Mouse (Mus musculus) midbrain, embryonic 12.5 days (tissue): Measurements from ENCODE around the gene Fam170b. TPM values are rescaled to one million over a fixed set of nuclear protein-coding genes. Genes with fewer than 3 reads are reported as not detected.

Experiments used
- ATAC-seq: fragments of 200-750 bp; cut with Nextera tagmentation; 2 replicates; pipeline ENCODE4 v1.8.0; 2017; ENCODE audit warnings: low read depth, moderate TSS enrichment, moderate library complexity; ENCODE audit not compliant: low FRiP score
- H3K27ac ChIP-seq: fragments of 300-500 bp; sonication (generic); replicated peaks from 2 replicates; pipeline ENCODE4 v1.5.1; 2016; ENCODE audit warnings: mild to moderate bottlenecking
- H3K27me3 ChIP-seq: fragments of 300-500 bp; sonication (generic); 2 replicates; pipeline ENCODE4 v1.6.1; 2016; ENCODE audit warnings: mild to moderate bottlenecking
- H3K36me3 ChIP-seq: fragments of 300-500 bp; sonication (generic); 2 replicates; pipeline ENCODE4 v1.6.1; 2016
- H3K4me1 ChIP-seq: fragments of 300-500 bp; sonication (generic); 2 replicates; pipeline ENCODE4 v1.6.1; 2016
- H3K4me2 ChIP-seq: fragments of 300-500 bp; sonication (generic); replicated peaks from 2 replicates; pipeline ENCODE4 v1.6.1; 2016; ENCODE audit warnings: mild to moderate bottlenecking, moderate library complexity
- H3K4me3 ChIP-seq: fragments of 300-500 bp; sonication (generic); 2 replicates; pipeline ENCODE4 v1.5.1; 2016; ENCODE audit warnings: mild to moderate bottlenecking
- H3K9ac ChIP-seq: fragments of 300-500 bp; sonication (generic); replicated peaks from 2 replicates; pipeline ENCODE4 v1.6.1; 2016; ENCODE audit warnings: mild to moderate bottlenecking, moderate library complexity
- H3K9me3 ChIP-seq: fragments of 300-500 bp; sonication (generic); 2 replicates; pipeline ENCODE4 v1.6.1; 2016; ENCODE audit warnings: mild to moderate bottlenecking
- WGBS: fragments of 180-500 bp; shearing (Covaris S2); methylation state at CpG from one replicate; pipeline ENCODE4 v1.1.7; 2016; 5-methylcytosine and 5-hydroxymethylcytosine counted together
- polyA plus RNA-seq: library from polyadenylated mRNA; unstranded; fragments of >200 nt; fragmentation: Nextera tagmentation; extraction: Ambion mirVana; gene quantifications from 2 replicates; pipeline ENCODE4 v1.2.1, GENCODE M21; 2016

The Fam170b gene
- polyA plus RNA-seq, 1 experiment from 2014 or later, result not detected

DNA sequence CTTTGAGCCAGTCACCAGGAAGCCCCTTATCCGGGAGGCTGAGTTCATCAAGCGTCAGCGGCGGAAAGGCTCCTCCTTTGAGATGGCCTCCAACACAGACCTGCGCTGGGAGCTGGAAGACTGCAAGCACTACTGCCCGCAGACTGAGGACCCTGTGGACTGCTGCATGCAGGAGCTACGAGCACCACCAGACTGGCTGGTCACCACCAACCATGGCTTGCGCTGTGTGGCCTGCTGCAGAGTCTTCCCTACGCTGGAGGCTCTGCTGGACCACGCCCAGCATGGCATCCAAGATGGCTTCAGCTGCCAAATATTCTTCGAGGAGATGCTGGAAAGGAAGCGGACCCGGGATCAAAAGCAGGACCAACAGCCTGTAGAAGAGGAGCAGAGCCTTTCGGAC, 1.8 kb downstream of the Fam170b start:
- Histone ChIP-seq H3K4me3 (no peak overlapping the region), H3K27ac (no peak overlapping the region), H3K9me3 (no peaks in the 10 kb centered on the region), H3K9ac (no peak overlapping the region), H3K27me3 (no peaks in the 10 kb centered on the region; the same call in 1 of the 2 replicates), H3K36me3 (no peaks in the 10 kb centered on the region), H3K4me1 (no peaks in the 10 kb centered on the region), H3K4me2 (no peak overlapping the region)
- ATAC-seq, result no peak
- WGBS, result 92% methylated on average over 14 of the region's 14 CpGs

DNA sequence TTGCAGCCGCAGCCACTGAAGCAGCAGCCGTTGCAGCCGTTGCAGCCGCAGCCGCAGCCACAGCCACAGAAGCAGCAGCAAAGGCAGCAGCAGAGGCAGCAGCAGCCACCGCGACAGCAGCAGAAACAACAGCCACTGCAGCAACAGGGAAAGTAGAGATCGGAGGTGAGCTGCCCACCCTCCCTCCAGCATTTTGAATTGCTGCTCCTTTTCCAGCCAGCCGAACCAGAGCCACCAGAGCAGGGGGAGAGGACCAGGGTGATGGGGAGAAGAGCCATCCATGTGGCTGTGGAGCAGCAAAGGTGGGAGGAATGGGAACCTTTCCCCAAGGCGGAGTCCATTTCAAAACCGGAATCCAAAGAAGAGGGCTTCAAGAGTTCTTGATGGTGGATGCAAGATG, 2.4 kb downstream of the Fam170b start:
- H3K9me3 ChIP-seq, result no peaks in the 10 kb centered on the region
- H3K4me3 ChIP-seq, result no peak overlapping the region
- H3K4me2 ChIP-seq, result no peak overlapping the region
- no peaks in the 10 kb centered on the region; the same call in 1 of the 2 replicates for H3K27me3 ChIP-seq
- no peak overlapping the region for H3K9ac ChIP-seq
- H3K27ac ChIP-seq, result no peak overlapping the region
- no peak for ATAC-seq
- no peaks in the 10 kb centered on the region for H3K36me3 ChIP-seq
- 89% methylated on average over 11 of the region's 11 CpGs for WGBS
- H3K4me1 ChIP-seq, result no peaks in the 10 kb centered on the region

GRCm38 (mm10) chr14:32842052-32842451, 8.3 kb downstream of the Fam170b start:
- no peaks in the 10 kb centered on the region for H3K4me1 ChIP-seq
- no peak overlapping the region for H3K4me2 ChIP-seq
- H3K4me3 ChIP-seq, result no peak overlapping the region
- ATAC-seq, result no peak
- no peaks in the 10 kb centered on the region for H3K9me3 ChIP-seq
- H3K27me3 ChIP-seq, result no peaks in the 10 kb centered on the region
- no peak overlapping the region for H3K27ac ChIP-seq
- H3K36me3 ChIP-seq, result no peaks in the 10 kb centered on the region
- H3K9ac ChIP-seq, result no peak overlapping the region

DNA sequence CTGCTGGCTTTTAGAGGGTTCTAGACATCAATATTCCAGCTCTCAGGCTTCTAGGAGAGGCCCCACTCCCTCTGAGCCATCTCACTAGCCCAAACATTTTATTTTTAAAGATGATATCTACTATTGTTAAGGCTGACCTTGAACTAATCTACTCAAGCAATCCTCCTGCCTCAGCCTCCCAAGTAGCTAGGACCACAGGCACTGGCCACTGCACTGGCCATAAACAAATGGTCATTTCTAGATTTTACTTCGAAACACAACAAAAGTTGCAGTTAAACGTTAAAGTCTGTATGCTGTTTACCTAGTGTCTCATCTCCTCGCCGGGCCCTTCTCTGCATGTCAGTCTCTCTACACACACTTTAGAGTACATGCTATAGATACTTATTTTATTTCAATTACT, 20.3 kb downstream of the Fam170b start:
- Histone ChIP-seq H3K4me3 (no peak overlapping the region), H3K4me1 (0 out of 2 replicates have a peak, but pooled peaks cover 7% of the 10 kb centered on the region), H3K9ac (no peak overlapping the region), H3K27me3 (peaks cover 32% of the 10 kb centered on the region), H3K27ac (no peak overlapping the region), H3K4me2 (no peak overlapping the region), H3K9me3 (no peaks in the 10 kb centered on the region), H3K36me3 (no peaks in the 10 kb centered on the region)
- WGBS, result 90% methylated on average over 4 of the region's 4 CpGs
- no peak for ATAC-seq

GRCm38 (mm10) chr14:32856246-32856645, 22.5 kb downstream of the Fam170b start:
- H3K9ac ChIP-seq, result no peak overlapping the region
- H3K9me3 ChIP-seq, result no peaks in the 10 kb centered on the region
- H3K4me3 ChIP-seq, result peak overlapping the region; percentile 53
- ATAC-seq, result no peak
- peaks cover 13% of the 10 kb centered on the region; the same call in 1 of the 2 replicates for H3K4me1 ChIP-seq
- H3K27me3 ChIP-seq, result peaks cover 39% of the 10 kb centered on the region
- no peak overlapping the region for H3K27ac ChIP-seq
- H3K36me3 ChIP-seq, result no peaks in the 10 kb centered on the region
- WGBS, result 49% methylated on average over 5 of the region's 5 CpGs
- peak overlapping the region; percentile 81 for H3K4me2 ChIP-seq

DNA sequence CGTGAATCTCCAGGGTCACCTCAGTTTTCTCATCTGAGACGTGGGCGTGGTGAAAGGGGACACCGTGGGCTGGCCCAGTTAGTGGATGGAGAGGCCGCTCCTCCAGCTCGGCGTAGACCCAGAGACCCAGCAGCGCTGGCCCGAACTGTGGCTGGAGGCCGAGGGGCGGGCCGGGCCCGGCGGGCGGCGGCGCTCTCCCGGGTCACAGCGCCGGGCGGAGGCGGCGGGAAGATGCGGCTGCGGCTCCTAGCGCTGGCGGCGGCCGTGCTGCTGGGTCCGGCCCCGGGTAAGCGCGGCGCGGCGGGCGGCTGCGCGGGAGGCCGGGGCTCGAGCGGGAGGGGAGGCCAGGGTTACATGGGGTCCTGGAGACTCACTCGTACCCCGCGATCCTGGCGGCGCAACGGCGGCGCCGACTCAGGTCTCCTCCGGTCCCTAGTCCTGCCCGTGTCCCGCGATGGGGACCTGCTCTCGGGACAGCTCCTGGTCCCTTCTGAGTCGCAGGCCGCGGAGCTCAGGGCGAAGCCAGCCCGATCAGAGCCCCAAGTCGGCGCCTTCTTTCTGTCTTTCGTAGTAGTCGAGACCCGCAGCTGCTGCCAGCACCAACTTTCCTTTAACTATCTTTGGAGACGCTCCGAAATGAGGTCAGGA, 23.0 kb downstream of the Fam170b start, which contains the start of gene Vstm4:
Vstm4 (plus strand) TSS at position 76 of the 648 bp plus-strand sequence.
- WGBS, result under 1% methylated on average over 49 of the region's 68 CpGs
- peaks cover 18% of the 10 kb centered on the region; the same call in 1 of the 2 replicates for H3K4me1 ChIP-seq
- peak within 1 kb of the TSS; percentile 81 for H3K4me2 ChIP-seq
- ATAC-seq, result peak; percentile 85
- H3K9me3 ChIP-seq, result no peaks in the 10 kb centered on the region
- no peak within 1 kb of the TSS for H3K27ac ChIP-seq
- H3K36me3 ChIP-seq, result no peaks in the 10 kb centered on the region
- H3K4me3 ChIP-seq, result peak within 1 kb of the TSS; percentile 53
- H3K9ac ChIP-seq, result peak within 1 kb of the TSS; percentile 72
- peaks cover 39% of the 10 kb centered on the region for H3K27me3 ChIP-seq

DNA sequence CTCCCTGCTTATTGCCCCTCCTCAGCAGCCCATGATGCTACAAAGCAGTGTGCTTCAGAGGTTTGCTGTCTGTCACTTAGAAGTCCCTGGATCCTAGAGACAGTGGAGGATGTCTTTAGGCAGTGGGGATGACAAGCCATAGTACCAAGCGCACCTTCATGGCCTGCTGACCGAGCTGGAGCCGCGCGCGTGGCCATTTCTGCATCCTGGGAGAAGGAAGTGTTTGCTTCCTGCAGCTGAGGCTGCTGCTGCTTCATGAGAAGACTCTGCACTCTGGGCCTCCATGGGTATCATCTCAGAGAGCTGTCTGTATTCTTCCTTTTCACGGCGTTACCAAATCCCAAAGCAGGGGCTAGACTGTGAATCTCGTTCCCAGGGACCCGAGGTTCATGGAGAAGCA, 24.6 kb downstream of the Fam170b start:
- 96% methylated on average over 10 of the region's 10 CpGs for WGBS
- Histone ChIP-seq H3K4me1 (peaks cover 18% of the 10 kb centered on the region; the same call in 1 of the 2 replicates), H3K4me3 (no peak overlapping the region), H3K4me2 (no peak overlapping the region), H3K36me3 (no peaks in the 10 kb centered on the region), H3K9me3 (no peaks in the 10 kb centered on the region), H3K9ac (no peak overlapping the region), H3K27ac (no peak overlapping the region), H3K27me3 (peaks cover 39% of the 10 kb centered on the region)
- no peak for ATAC-seq

- H3K4me3 ChIP-seq, result no peak overlapping the region
- ATAC-seq, result no peak
- H3K36me3 ChIP-seq, result no peaks in the 10 kb centered on the region
- no peak overlapping the region for H3K4me2 ChIP-seq
- no peak overlapping the region for H3K9ac ChIP-seq
- H3K9me3 ChIP-seq, result no peaks in the 10 kb centered on the region
- peaks cover 18% of the 10 kb centered on the region; the same call in 1 of the 2 replicates for H3K4me1 ChIP-seq
- WGBS, result 83% methylated on average over 6 of the region's 6 CpGs
- no peak overlapping the region for H3K27ac ChIP-seq
- peaks cover 39% of the 10 kb centered on the region for H3K27me3 ChIP-seq
These were observed 25.3 kb downstream of the Fam170b start for GRCm38 (mm10) chr14:32858941-32859510.

DNA sequence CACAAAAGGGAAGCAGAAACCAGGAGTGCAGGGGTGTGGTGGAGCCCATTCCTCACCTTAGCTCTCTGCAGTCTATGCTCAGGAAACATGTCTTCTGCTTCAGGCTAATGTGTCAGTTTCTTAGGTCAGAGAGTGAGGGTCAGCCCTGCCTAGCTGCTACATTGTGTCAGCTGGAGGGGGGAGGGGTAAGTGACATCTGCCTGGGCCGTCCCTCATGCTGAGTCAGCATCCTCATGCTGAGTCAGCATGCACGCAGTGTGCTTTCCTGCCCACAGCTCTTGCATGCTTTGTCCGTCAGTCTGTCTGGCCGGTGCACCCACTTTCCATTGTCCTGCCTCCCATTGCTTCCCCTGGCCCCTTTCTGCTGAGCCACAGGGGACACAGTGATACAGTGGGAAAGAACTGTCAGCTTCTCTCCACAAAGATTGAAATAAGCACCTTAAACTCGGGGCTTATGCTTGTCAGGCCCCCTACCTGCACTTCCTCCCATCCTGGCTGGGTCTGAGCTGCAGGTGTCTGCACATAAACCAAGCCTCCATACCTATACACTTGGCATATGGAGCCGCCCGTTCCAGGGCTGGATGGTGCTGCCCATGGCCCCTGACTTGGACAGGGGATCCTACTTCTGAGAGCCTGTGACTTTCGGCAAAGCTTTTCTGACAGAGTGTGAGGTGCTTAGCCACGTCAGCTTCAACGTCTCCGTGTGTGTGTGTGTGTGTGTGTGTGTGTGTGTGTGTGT, 26.2 kb downstream of the Fam170b start:
- no peak overlapping the region for H3K4me3 ChIP-seq
- H3K9me3 ChIP-seq, result no peaks in the 10 kb centered on the region
- no peak overlapping the region for H3K27ac ChIP-seq
- peaks cover 18% of the 10 kb centered on the region; the same call in 1 of the 2 replicates for H3K4me1 ChIP-seq
- no peaks in the 10 kb centered on the region for H3K36me3 ChIP-seq
- no peak overlapping the region for H3K9ac ChIP-seq
- peaks cover 39% of the 10 kb centered on the region for H3K27me3 ChIP-seq
- no peak overlapping the region for H3K4me2 ChIP-seq
- ATAC-seq, result no peak
- 56% methylated on average over 11 of the region's 11 CpGs for WGBS

DNA sequence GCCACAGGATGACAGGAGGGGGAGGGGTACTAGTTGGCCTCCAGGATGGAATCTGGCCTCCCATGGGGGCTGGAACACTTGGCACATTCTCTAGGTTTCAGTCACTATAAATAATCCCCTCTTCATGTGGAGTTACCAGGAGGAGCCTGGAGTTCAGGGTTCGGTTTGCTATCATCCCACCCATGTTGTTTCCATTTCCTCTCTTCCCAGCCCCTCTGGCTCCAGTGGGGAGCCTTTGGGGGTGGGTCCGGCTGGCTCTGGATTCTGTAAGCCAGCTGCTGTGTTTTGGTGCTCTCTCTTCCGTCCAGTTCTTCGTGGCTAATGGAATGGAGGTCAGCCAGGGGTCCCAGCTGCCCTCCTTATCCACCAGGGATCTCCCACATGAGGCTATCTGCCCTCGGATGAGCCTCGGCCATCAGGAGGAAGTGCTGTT, 27.4 kb downstream of the Fam170b start:
- no peak overlapping the region for H3K9ac ChIP-seq
- H3K36me3 ChIP-seq, result no peaks in the 10 kb centered on the region
- H3K27me3 ChIP-seq, result peaks cover 36% of the 10 kb centered on the region
- no peak overlapping the region for H3K4me2 ChIP-seq
- no peak overlapping the region for H3K4me3 ChIP-seq
- no peaks in the 10 kb centered on the region for H3K9me3 ChIP-seq
- peaks cover 18% of the 10 kb centered on the region; the same call in 1 of the 2 replicates for H3K4me1 ChIP-seq
- WGBS, result 42% methylated on average over 6 of the region's 6 CpGs
- no peak for ATAC-seq
- no peak overlapping the region for H3K27ac ChIP-seq

DNA sequence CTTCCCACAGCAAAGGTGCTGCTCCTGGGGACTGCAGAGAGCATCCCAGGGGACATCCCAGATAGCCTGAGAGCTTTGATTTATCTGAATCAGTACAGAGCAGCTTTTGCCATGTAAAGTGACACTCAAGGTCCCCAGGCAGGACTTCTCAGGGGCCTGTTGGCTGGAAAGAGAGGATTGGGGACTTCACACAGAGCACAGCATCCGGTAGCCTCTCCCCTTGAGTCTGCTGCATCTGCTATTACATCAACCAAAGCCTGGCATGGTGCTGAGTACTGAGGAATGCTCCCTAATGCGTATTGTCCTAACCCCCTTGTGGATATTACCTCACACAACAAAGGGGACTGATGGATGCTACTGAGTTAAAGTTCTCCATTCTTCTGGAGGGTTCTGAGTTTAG, 27.9 kb downstream of the Fam170b start:
- H3K4me1 ChIP-seq, result peaks cover 14% of the 10 kb centered on the region; the same call in 1 of the 2 replicates
- WGBS, result 38% methylated on average over 2 of the region's 2 CpGs

DNA sequence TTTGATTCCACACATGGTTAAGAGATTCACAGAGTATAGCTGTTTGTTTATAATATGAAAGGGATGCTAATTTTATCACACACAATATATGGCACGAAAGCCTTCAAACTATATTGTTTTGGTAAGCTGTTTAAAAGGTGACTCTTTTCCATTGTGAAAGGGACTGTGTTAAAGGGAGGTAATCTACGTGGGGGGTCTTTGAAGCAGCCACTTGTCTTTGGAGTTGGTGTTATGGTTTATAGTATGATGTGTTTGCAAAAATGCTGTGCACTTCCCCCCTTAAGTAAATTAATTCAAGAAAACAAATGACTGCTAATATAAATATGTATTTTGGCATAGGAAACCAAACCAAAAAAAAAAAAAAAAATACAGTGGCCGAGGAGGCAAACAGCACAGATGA, 31.6 kb downstream of the Fam170b start:
- 86% methylated on average over 3 of the region's 3 CpGs for WGBS
- H3K27me3 ChIP-seq, result no peaks in the 10 kb centered on the region
- no peaks in the 10 kb centered on the region for H3K36me3 ChIP-seq
- ATAC-seq, result no peak
- H3K27ac ChIP-seq, result no peak overlapping the region
- H3K4me1 ChIP-seq, result 0 out of 2 replicates have a peak, but pooled peaks cover 6% of the 10 kb centered on the region
- H3K9me3 ChIP-seq, result no peaks in the 10 kb centered on the region
- H3K4me3 ChIP-seq, result no peak overlapping the region
- no peak overlapping the region for H3K9ac ChIP-seq
- H3K4me2 ChIP-seq, result no peak overlapping the region

More for the DNA sequence above, 27.9 kb downstream of the Fam170b start:
- Histone ChIP-seq H3K4me2 (no peak overlapping the region), H3K27ac (no peak overlapping the region), H3K9ac (no peak overlapping the region), H3K27me3 (peaks cover 31% of the 10 kb centered on the region), H3K9me3 (no peaks in the 10 kb centered on the region), H3K36me3 (no peaks in the 10 kb centered on the region), H3K4me3 (no peak overlapping the region)
- ATAC-seq, result no peak
